Mouse (Mus musculus): ENCODE results near the gene Armh3.
"Not testable (repeated sequence)": the region's sequence is repeated elsewhere in the genome, so short reads cannot be mapped to it uniquely, and the experiment has no call there.

Gene Armh3

GRCm38 (mm10) chr19:45993441-45993840, 4.8 kb downstream of the Armh3 start:
- in situ Hi-C loops (cut with MboI; ENCODE audit: low sequenced_read_pairs), result not testable (repeated sequence)

GRCm38 (mm10) chr19:45991171-45991570, 7.1 kb downstream of the Armh3 start:
- in situ Hi-C loops (cut with MboI; ENCODE audit: low sequenced_read_pairs), result no loop called here

GRCm38 (mm10) chr19:45988238-45988637, 10.1 kb downstream of the Armh3 start:
- in situ Hi-C loops (cut with MboI; ENCODE audit: low sequenced_read_pairs), result no loop called here

- in situ Hi-C loops (cut with MboI; ENCODE audit: low sequenced_read_pairs), result no loop called here
These were observed 13.9 kb downstream of the Armh3 start for GRCm38 (mm10) chr19:45984379-45984778.

- in situ Hi-C loops (cut with MboI; ENCODE audit: low sequenced_read_pairs), result no loop called here
These were observed 37.5 kb downstream of the Armh3 start for GRCm38 (mm10) chr19:45960770-45961169.

GRCm38 (mm10) chr19:45956736-45957135, 41.6 kb downstream of the Armh3 start:
- in situ Hi-C loops (cut with MboI; ENCODE audit: low sequenced_read_pairs), result loop anchor here (10.0 kb wide), 1 partner anchor 142 kb away; the partner anchor contains the start of gene Kcnip2

- in situ Hi-C loops (cut with MboI; ENCODE audit: low sequenced_read_pairs), result loop anchor here (10.0 kb wide), 1 partner anchor 138 kb away; the partner anchor contains the start of gene Kcnip2
These were observed 45.0 kb downstream of the Armh3 start for GRCm38 (mm10) chr19:45953286-45953685.

- in situ Hi-C loops (cut with MboI; ENCODE audit: low sequenced_read_pairs), result no loop called here
These were observed 49.1 kb downstream of the Armh3 start for GRCm38 (mm10) chr19:45949236-45949635.

- in situ Hi-C loops (cut with MboI; ENCODE audit: low sequenced_read_pairs), result no loop called here
These were observed 50.5 kb downstream of the Armh3 start for GRCm38 (mm10) chr19:45947764-45948163.

GRCm38 (mm10) chr19:45947286-45947685, 51.0 kb downstream of the Armh3 start:
- in situ Hi-C loops (cut with MboI; ENCODE audit: low sequenced_read_pairs), result no loop called here

- in situ Hi-C loops (cut with MboI; ENCODE audit: low sequenced_read_pairs), result no loop called here
These were observed 51.7 kb downstream of the Armh3 start for GRCm38 (mm10) chr19:45946541-45946940.

GRCm38 (mm10) chr19:45945986-45946385, 52.3 kb downstream of the Armh3 start:
- in situ Hi-C loops (cut with MboI; ENCODE audit: low sequenced_read_pairs), result no loop called here

- in situ Hi-C loops (cut with MboI; ENCODE audit: low sequenced_read_pairs), result no loop called here
These were observed 54.5 kb downstream of the Armh3 start for GRCm38 (mm10) chr19:45943758-45944157.

GRCm38 (mm10) chr19:45938064-45938463, 60.2 kb downstream of the Armh3 start:
- in situ Hi-C loops (cut with MboI; ENCODE audit: low sequenced_read_pairs), result no loop called here

GRCm38 (mm10) chr19:45937530-45937929, 60.8 kb downstream of the Armh3 start:
- in situ Hi-C loops (cut with MboI; ENCODE audit: low sequenced_read_pairs), result no loop called here

GRCm38 (mm10) chr19:45927236-45927635, 71.1 kb downstream of the Armh3 start:
- in situ Hi-C loops (cut with MboI; ENCODE audit: low sequenced_read_pairs), result no loop called here

GRCm38 (mm10) chr19:45926342-45926741, 71.9 kb downstream of the Armh3 start:
- in situ Hi-C loops (cut with MboI; ENCODE audit: low sequenced_read_pairs), result no loop called here

GRCm38 (mm10) chr19:45920299-45921090, 77.8 kb downstream of the Armh3 start:
- in situ Hi-C loops (cut with MboI; ENCODE audit: low sequenced_read_pairs), result no loop called here

GRCm38 (mm10) chr19:45918406-45918805, 79.9 kb downstream of the Armh3 start:
- in situ Hi-C loops (cut with MboI; ENCODE audit: low sequenced_read_pairs), result no loop called here

GRCm38 (mm10) chr19:45917856-45918255, 80.4 kb downstream of the Armh3 start:
- in situ Hi-C loops (cut with MboI; ENCODE audit: low sequenced_read_pairs), result no loop called here

GRCm38 (mm10) chr19:45916461-45916860, 81.8 kb downstream of the Armh3 start:
- in situ Hi-C loops (cut with MboI; ENCODE audit: low sequenced_read_pairs), result no loop called here

GRCm38 (mm10) chr19:45916026-45916425, 82.3 kb downstream of the Armh3 start:
- in situ Hi-C loops (cut with MboI; ENCODE audit: low sequenced_read_pairs), result no loop called here

GRCm38 (mm10) chr19:45913036-45913435, 85.3 kb downstream of the Armh3 start:
- in situ Hi-C loops (cut with MboI; ENCODE audit: low sequenced_read_pairs), result no loop called here

Measured in CH12F3 (cell line).